Mouse (Mus musculus): ENCODE results near the gene Gm14151. TPM values are rescaled to one million over a fixed set of nuclear protein-coding genes. Genes with fewer than 3 reads are reported as not detected.

Gm14151 gene
- polyA plus RNA-seq, 1 experiment from 2014 or later = not detected

Other genes starting within 250 kb of the Gm14151 start
- 74.2 and 78.9 TPM in 2 replicates for gene Abhd12, start 187.6 kb downstream of the Gm14151 start, polyA plus RNA-seq (2015; fragmentation: Nextera tagmentation; extraction: Ambion mirVana)
- 26.4 and 28.0 TPM in 2 replicates for gene Gins1, start 186.9 kb downstream of the Gm14151 start, polyA plus RNA-seq (2015; fragmentation: Nextera tagmentation; extraction: Ambion mirVana)
- gene Ninl, start 53.0 kb downstream of the Gm14151 start, polyA plus RNA-seq (2015; fragmentation: Nextera tagmentation; extraction: Ambion mirVana) = 6.7 and 6.8 TPM in 2 replicates
- 42.0 and 43.9 TPM in 2 replicates for gene Nanp, start 53.0 kb downstream of the Gm14151 start, polyA plus RNA-seq (2015; fragmentation: Nextera tagmentation; extraction: Ambion mirVana)
- not detected in 2 replicates for gene Gm14147, start 5.9 kb upstream of the Gm14151 start, polyA plus RNA-seq (2015; fragmentation: Nextera tagmentation; extraction: Ambion mirVana)